11 mouse cellular contexts compared by ENCODE assay signal in the genomic region with DNA sequence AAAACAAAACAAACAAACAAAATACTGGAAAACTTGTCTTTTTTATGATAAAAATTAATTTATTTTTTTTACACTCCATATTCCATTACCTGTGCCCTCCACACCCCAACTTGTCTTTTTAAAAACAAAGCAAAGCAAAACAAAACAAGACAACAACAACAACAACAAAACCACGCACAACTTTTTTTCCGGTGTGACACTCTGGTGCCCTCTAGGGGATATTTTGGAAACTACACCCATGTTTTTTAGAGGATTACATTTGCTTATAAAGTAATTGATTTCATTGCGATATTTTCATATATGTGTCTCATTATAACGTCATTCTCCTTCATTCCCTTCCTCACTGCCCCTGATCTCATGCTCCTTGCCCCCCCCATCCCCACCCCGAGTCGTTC. TPM values are rescaled to one million over a fixed set of nuclear protein-coding genes. Genes with fewer than 3 reads are reported as not detected.
A peak's percentile ranks its signal among the peaks of the same experiment; 100 is the strongest.
DNase-seq lines count a peak whose midpoint lies in the region; ATAC-seq and TF ChIP-seq lines count a peak whose summit lies in the region.
"Had no signal": no experiment of that assay in that cellular context is flagged by ENCODE, and none has a peak within 500 bp of the region (broad histone marks: within the 10 kb centered on the region; RNA-seq: fewer than 3 reads in every experiment).

No protein-coding gene starts in this region.

- 26% methylated on average over 6 of the region's 6 CpGs for WGBS in forebrain, embryonic 13.5 days
- 26% methylated on average over 6 of the region's 6 CpGs for WGBS in forebrain, embryonic 10.5 days
- WGBS in lung, embryonic 14.5 days, result 22% methylated on average over 6 of the region's 6 CpGs

- H3K4me2 ChIP-seq in forebrain, embryonic 13.5 days, result no peak overlapping the region
- H3K4me2 ChIP-seq in lung, embryonic 14.5 days, result no peak overlapping the region
- H3K4me2 ChIP-seq in myocyte (ENCODE audit: low read depth), result peak overlapping the region; percentile 54
- H3K4me2 ChIP-seq: embryonic facial prominence, embryonic 15.5 days; limb, embryonic 15.5 days had no signal

- peaks cover 2% of the 10 kb centered on the region; the same call in 1 of the 2 replicates for H3K27me3 ChIP-seq in forebrain, embryonic 13.5 days
- H3K27me3 ChIP-seq in forebrain, embryonic 10.5 days (ENCODE audit: poor library complexity, severe bottlenecking), result no peaks in the 10 kb centered on the region
- H3K27me3 ChIP-seq in lung, embryonic 14.5 days (ENCODE audit: insufficient read depth, low read length), result no peaks in the 10 kb centered on the region
- no peaks in the 10 kb centered on the region for H3K27me3 ChIP-seq in myocyte (ENCODE audit: control insufficient read depth, insufficient read depth, insufficient read length)
- H3K27me3 ChIP-seq: embryonic facial prominence, embryonic 15.5 days; limb, embryonic 15.5 days had no signal

- no peak for TF ChIP-seq POLR2A in myocyte (IDR thresholded peaks at IDR 0.05; ENCODE audit: insufficient read length, low read depth)

- 0 out of 2 replicates have a peak, but pooled peaks have one; percentile 24 for ATAC-seq in forebrain, embryonic 13.5 days
- no peak for ATAC-seq in lung, embryonic 14.5 days (ENCODE audit: insufficient read depth)

- no peak overlapping the region for H3ac ChIP-seq in myocyte (ENCODE audit: control insufficient read depth, insufficient read length)

- H3K27ac ChIP-seq in forebrain, embryonic 13.5 days, result no peak overlapping the region
- no peak overlapping the region for H3K27ac ChIP-seq in forebrain, embryonic 10.5 days
- no peak overlapping the region for H3K27ac ChIP-seq in lung, embryonic 14.5 days (ENCODE audit: low read depth)
- H3K27ac ChIP-seq: embryonic facial prominence, embryonic 15.5 days; limb, embryonic 15.5 days had no signal

- no peak overlapping the region for H3K9ac ChIP-seq in forebrain, embryonic 13.5 days
- H3K9ac ChIP-seq in lung, embryonic 14.5 days, result no peak overlapping the region
- H3K9ac ChIP-seq: embryonic facial prominence, embryonic 15.5 days; limb, embryonic 15.5 days had no signal

- H3K36me3 ChIP-seq in forebrain, embryonic 13.5 days (ENCODE audit: poor library complexity, severe bottlenecking), result no peaks in the 10 kb centered on the region
- no peaks in the 10 kb centered on the region for H3K36me3 ChIP-seq in forebrain, embryonic 10.5 days (replicated peaks)
- H3K36me3 ChIP-seq in lung, embryonic 14.5 days (ENCODE audit: insufficient read depth), result no peaks in the 10 kb centered on the region
- H3K36me3 ChIP-seq in myocyte (ENCODE audit: control insufficient read depth, insufficient read depth), result no peaks in the 10 kb centered on the region
- H3K36me3 ChIP-seq: embryonic facial prominence, embryonic 15.5 days; limb, embryonic 15.5 days had no signal

- peak; percentile 84 for TF ChIP-seq CTCF in lung, embryonic 14.5 days (IDR thresholded peaks at IDR 0.05; ENCODE audit: low read depth)

- no peaks in the 10 kb centered on the region for H3K4me1 ChIP-seq in forebrain, embryonic 13.5 days
- H3K4me1 ChIP-seq in forebrain, embryonic 10.5 days, result no peaks in the 10 kb centered on the region
- no peaks in the 10 kb centered on the region for H3K4me1 ChIP-seq in lung, embryonic 14.5 days (ENCODE audit: insufficient read depth)
- H3K4me1 ChIP-seq: embryonic facial prominence, embryonic 15.5 days; limb, embryonic 15.5 days had no signal

- H3K79me2 ChIP-seq in myocyte (ENCODE audit: control insufficient read depth, insufficient read depth), result no peaks in the 10 kb centered on the region

- H3K9me3 ChIP-seq in forebrain, embryonic 13.5 days (replicated peaks), result no peaks in the 10 kb centered on the region
- H3K9me3 ChIP-seq in forebrain, embryonic 10.5 days, result no peaks in the 10 kb centered on the region
- H3K9me3 ChIP-seq in lung, embryonic 14.5 days (ENCODE audit: low read depth, low read length), result no peaks in the 10 kb centered on the region
- H3K9me3 ChIP-seq: embryonic facial prominence, embryonic 15.5 days; limb, embryonic 15.5 days had no signal

- no peak for DNase-seq in forebrain, embryonic 10.5 days (ENCODE audit: extremely low spot score, low spot score)
- peak; percentile 71 for DNase-seq in lung, embryonic 14.5 days
- no peak for DNase-seq in lung, adult 18-20 months
- DNase-seq in R1 (ENCODE audit: low read depth, low spot score), result peak; percentile 21
- no peak for DNase-seq in spleen, postnatal 14 days (ENCODE audit: low spot score in 2 of 2)
- DNase-seq in natural killer cell, adult 2 months (ENCODE audit: low spot score in 2 of 2), result no peak
- DNase-seq: heart, postnatal 36 days had no signal

- no peak overlapping the region for H3K4me3 ChIP-seq in forebrain, embryonic 13.5 days
- no peak overlapping the region for H3K4me3 ChIP-seq in forebrain, embryonic 10.5 days
- no peak overlapping the region for H3K4me3 ChIP-seq in lung, embryonic 14.5 days (ENCODE audit: low read depth, low read length)
- H3K4me3 ChIP-seq in myocyte, result no peak overlapping the region
- H3K4me3 ChIP-seq: embryonic facial prominence, embryonic 15.5 days; limb, embryonic 15.5 days had no signal

TF ChIP-seq in myocyte, 11 proteins besides CTCF, POLR2A, EP300 and RAD21:
- TF ChIP-seq SRF (IDR thresholded peaks at IDR 0.05; ENCODE audit: control insufficient read depth, insufficient read length, low read depth) (no peak), POLR2AphosphoS2 (IDR thresholded peaks at IDR 0.05; ENCODE audit: insufficient read length, low read depth) (no peak), TCF12 (IDR thresholded peaks at IDR 0.05; ENCODE audit: insufficient read depth, poor library complexity, severe bottlenecking) (no peak), MAX (IDR thresholded peaks at IDR 0.05; ENCODE audit: low read depth) (no peak), USF1 (IDR thresholded peaks at IDR 0.05; ENCODE audit: low read depth) (no peak), E2F4 (IDR thresholded peaks at IDR 0.05; ENCODE audit: insufficient read depth) (no peak), REST (IDR thresholded peaks at IDR 0.05; ENCODE audit: insufficient read depth, insufficient read length) (no peak), MYOD1 (IDR thresholded peaks at IDR 0.05; ENCODE audit: control insufficient read depth in 1 of 3, insufficient read length in 2 of 3, low read depth in 2 of 3) (no peak), MYOG (IDR thresholded peaks at IDR 0.05; ENCODE audit: control insufficient read depth in 1 of 3, insufficient read depth in 1 of 3, insufficient read length in 2 of 3, low read depth in 2 of 3) (no peak), TCF3 (IDR thresholded peaks at IDR 0.05; ENCODE audit: insufficient read length, low read depth) (no peak), CEBPB (IDR thresholded peaks at IDR 0.05; ENCODE audit: insufficient read depth, poor library complexity, severe bottlenecking) (no peak)

RNA-seq across cellular contexts. Expression of gene Ston2, which starts 11.2 kb away (rescaled TPM):
- polyA plus RNA-seq in forebrain, embryonic 13.5 days (2015; fragmentation: Nextera tagmentation; extraction: Ambion mirVana), result 10.5 and 13.2 TPM in 2 replicates
- 11.4 and 11.5 TPM in 2 replicates for polyA plus RNA-seq in forebrain, embryonic 10.5 days (2016; fragmentation: Nextera tagmentation; extraction: Ambion mirVana)
- 8.7 and 10.6 TPM in 2 replicates for polyA plus RNA-seq in lung, embryonic 14.5 days (2014; fragmentation: Nextera tagmentation; extraction: Ambion mirVana)
- polyA plus RNA-seq in myocyte (2012; fragmentation: generic; extraction: Trizol), result 12.3 TPM

RNA-seq across cellular contexts. Expression of gene Sel1l, which starts 49.6 kb away (rescaled TPM):
- 93.4 and 95.3 TPM in 2 replicates for polyA plus RNA-seq in forebrain, embryonic 13.5 days (2015; fragmentation: Nextera tagmentation; extraction: Ambion mirVana)
- 60.7 and 61.5 TPM in 2 replicates for polyA plus RNA-seq in forebrain, embryonic 10.5 days (2016; fragmentation: Nextera tagmentation; extraction: Ambion mirVana)
- polyA plus RNA-seq in lung, embryonic 14.5 days (2014; fragmentation: Nextera tagmentation; extraction: Ambion mirVana), result 104 TPM in 2 replicates
- polyA plus RNA-seq in myocyte (2012; fragmentation: generic; extraction: Trizol), result 54.2 TPM

Comparison
In these comparisons a context has a peak if more than half of its experiments do, and no peak if none do; other contexts are left out.
1. DNase-seq: peak in lung, embryonic 14.5 days (single experiment) and R1 (single experiment); none in forebrain, embryonic 10.5 days (single experiment), lung, adult 18-20 months (0 of 2), spleen, postnatal 14 days (0 of 2) and natural killer cell, adult 2 months (0 of 2).